Mouse (Mus musculus) kidney, adult 2 months (tissue): Measurements from ENCODE around the gene Npdc1. TPM values are rescaled to one million over a fixed set of nuclear protein-coding genes. Genes with fewer than 3 reads are reported as not detected.
A peak's percentile ranks its signal among the peaks of the same experiment; 100 is the strongest.

ENCODE experiments used
- DNase-seq: peaks from one replicate; pipeline ENCODE4 v3.0.0; 2021
- H3K27ac ChIP-seq: fragments of 200-500 bp; 2 replicates; pipeline ENCODE4 v1.5.1; 2012; ENCODE audit warnings: low read depth, low read length, control low read depth, inconsistent platforms; ENCODE audit not compliant: insufficient read depth
- H3K27me3 ChIP-seq: fragments of 200-500 bp; replicated peaks from 2 replicates; pipeline ENCODE4 v1.6.1; 2012; ENCODE audit warnings: mild to moderate bottlenecking, moderate library complexity, low read length, inconsistent platforms; ENCODE audit not compliant: control insufficient read depth, insufficient read depth
- H3K36me3 ChIP-seq: fragments of 200-500 bp; 2 replicates; pipeline ENCODE4 v1.6.1; 2012; ENCODE audit warnings: mild to moderate bottlenecking, moderate library complexity, low read length, inconsistent platforms; ENCODE audit not compliant: control insufficient read depth, insufficient read depth
- H3K4me1 ChIP-seq: fragments of 200-500 bp; 2 replicates; pipeline ENCODE4 v1.6.1; 2011; ENCODE audit warnings: low read length; ENCODE audit not compliant: control insufficient read depth, insufficient read depth
- H3K4me3 ChIP-seq: fragments of 200-500 bp; 2 replicates; pipeline ENCODE4 v1.5.1; 2011; ENCODE audit warnings: mild to moderate bottlenecking, low read depth, low read length, control low read depth; ENCODE audit not compliant: insufficient read depth
- CTCF ChIP-seq: fragments of 200-500 bp; conservative IDR thresholded peaks from 2 replicates; pipeline ENCODE4 v1.5.1; 2011; ENCODE audit warnings: low read depth, mild to moderate bottlenecking, control low read depth, low read length, moderate library complexity, mixed read lengths; ENCODE audit not compliant: insufficient read depth, insufficient read length
- POLR2A ChIP-seq: fragments of 200-500 bp; IDR thresholded peaks from one replicate; pipeline ENCODE4 v1.6.1; 2011; ENCODE audit warnings: low read depth, low read length, control low read depth
- WGBS: fragments of 180-500 bp; shearing (Covaris S2); methylation state at CpG from one replicate; pipeline ENCODE4 v1.1.7; 2018; 5-methylcytosine and 5-hydroxymethylcytosine counted together
- polyA plus RNA-seq: library from polyadenylated mRNA; depleted of rRNA; stranded (reverse); fragments of >200 nt; gene quantifications from 2 replicates; pipeline ENCODE4 v1.2.3, GENCODE M21; 2012; rRNA removed

The Npdc1 gene
- polyA plus RNA-seq, 1 experiment: 73.7 TPM

GRCm38 (mm10) chr2:25441067-25441466, 41.9 kb downstream of the Npdc1 start:
- Histone ChIP-seq H3K4me1 (no peaks in the 10 kb centered on the region), H3K4me3 (no peak overlapping the region), H3K27ac (no peak overlapping the region), H3K36me3 (no peaks in the 10 kb centered on the region), H3K27me3 (no peaks in the 10 kb centered on the region)
- 84% methylated on average over 20 of the region's 20 CpGs for WGBS
- DNase-seq: no peak
- no peak for TF ChIP-seq POLR2A
- no peak for TF ChIP-seq CTCF

GRCm38 (mm10) chr2:25442682-25443081, 43.5 kb downstream of the Npdc1 start:
- no peak overlapping the region for H3K4me3 ChIP-seq
- DNase-seq: no peak
- H3K27ac ChIP-seq: no peak overlapping the region
- H3K27me3 ChIP-seq: no peaks in the 10 kb centered on the region
- TF ChIP-seq CTCF (no peak), POLR2A (no peak)
- 88% methylated on average over 14 of the region's 14 CpGs for WGBS
- H3K4me1 ChIP-seq: no peaks in the 10 kb centered on the region
- H3K36me3 ChIP-seq: no peaks in the 10 kb centered on the region

GRCm38 (mm10) chr2:25450853-25451647, 51.9 kb downstream of the Npdc1 start:
- peak; percentile 66 for DNase-seq
- Histone ChIP-seq H3K4me1 (no peaks in the 10 kb centered on the region), H3K4me3 (no peak overlapping the region), H3K27ac (no peak overlapping the region), H3K36me3 (no peaks in the 10 kb centered on the region), H3K27me3 (no peaks in the 10 kb centered on the region)
- no peak for TF ChIP-seq POLR2A
- TF ChIP-seq CTCF: no peak
- 68% methylated on average over 8 of the region's 8 CpGs for WGBS

GRCm38 (mm10) chr2:25452951-25453350, 53.8 kb downstream of the Npdc1 start:
- no peaks in the 10 kb centered on the region for H3K27me3 ChIP-seq
- no peak for TF ChIP-seq CTCF
- no peak for TF ChIP-seq POLR2A
- DNase-seq: no peak
- H3K4me1 ChIP-seq: no peaks in the 10 kb centered on the region
- WGBS: 64% methylated on average over 1 of the region's 1 CpGs
- no peak overlapping the region for H3K27ac ChIP-seq
- no peak overlapping the region for H3K4me3 ChIP-seq
- no peaks in the 10 kb centered on the region for H3K36me3 ChIP-seq

GRCm38 (mm10) chr2:25456205-25456953, 57.2 kb downstream of the Npdc1 start, which contains the start of gene Clic3:
Clic3 (plus strand) TSS chr2:25456838.
- TF ChIP-seq CTCF (no peak), POLR2A (no peak)
- DNase-seq: no peak
- WGBS: 60% methylated on average over 14 of the region's 14 CpGs

GRCm38 (mm10) chr2:25457022-25457896, 58.1 kb downstream of the Npdc1 start:
- Histone ChIP-seq H3K27ac (no peak overlapping the region), H3K4me3 (no peak overlapping the region), H3K4me1 (peaks cover 11% of the 10 kb centered on the region), H3K27me3 (no peaks in the 10 kb centered on the region), H3K36me3 (no peaks in the 10 kb centered on the region)
- no peak for DNase-seq
- TF ChIP-seq CTCF (no peak), POLR2A (no peak)
- 91% methylated on average over 9 of the region's 9 CpGs for WGBS

More at GRCm38 (mm10) chr2:25456205-25456953, 57.2 kb downstream of the Npdc1 start, which contains the start of gene Clic3:
- H3K27ac ChIP-seq: no peak within 1 kb of the TSS
- no peaks in the 10 kb centered on the region for H3K36me3 ChIP-seq
- peaks cover 9% of the 10 kb centered on the region for H3K4me1 ChIP-seq
- no peaks in the 10 kb centered on the region for H3K27me3 ChIP-seq
- H3K4me3 ChIP-seq: no peak within 1 kb of the TSS

- Histone ChIP-seq H3K4me3 (no peak overlapping the region), H3K27ac (no peak overlapping the region), H3K4me1 (peaks cover 11% of the 10 kb centered on the region), H3K27me3 (no peaks in the 10 kb centered on the region), H3K36me3 (no peaks in the 10 kb centered on the region)
- WGBS: 75% methylated on average over 5 of the region's 5 CpGs
- TF ChIP-seq POLR2A: no peak
- TF ChIP-seq CTCF: no peak
- peak; percentile 17 for DNase-seq
These were observed 59.8 kb downstream of the Npdc1 start for GRCm38 (mm10) chr2:25458911-25459310.

Other genes starting within 250 kb of the Npdc1 start
- 5.7 and 7.8 TPM in 2 replicates for gene Nrarp, start 218.6 kb upstream of the Npdc1 start, polyA plus RNA-seq
- gene Tor4a, start 202.5 kb upstream of the Npdc1 start, polyA plus RNA-seq: 21.8 and 26.9 TPM in 2 replicates
- gene Nelfb, start 187.9 kb upstream of the Npdc1 start, polyA plus RNA-seq: 62.6 and 70.5 TPM in 2 replicates
- gene Stpg3, start 184.7 kb upstream of the Npdc1 start, polyA plus RNA-seq: 0.42 and 0.68 TPM in 2 replicates
- 0.55 and 0.58 TPM in 2 replicates for gene Fam166a, start 180.6 kb upstream of the Npdc1 start, polyA plus RNA-seq
- gene Tubb4b, start 174.6 kb upstream of the Npdc1 start, polyA plus RNA-seq: 313 and 314 TPM in 2 replicates
- gene Slc34a3, start 165.0 kb upstream of the Npdc1 start, polyA plus RNA-seq: 240 and 299 TPM in 2 replicates
- 0.06 and 0.12 TPM in 2 replicates for gene Rnf224, start 162.6 kb upstream of the Npdc1 start, polyA plus RNA-seq
- gene Rnf208, start 157.1 kb upstream of the Npdc1 start, polyA plus RNA-seq: 49.1 and 57.9 TPM in 2 replicates
- gene Cysrt1, start 156.9 kb upstream of the Npdc1 start, polyA plus RNA-seq: 0.66 and 1.2 TPM in 2 replicates
- gene AL732309.1, start 152.5 kb upstream of the Npdc1 start, polyA plus RNA-seq: 13.0 and 15.2 TPM in 2 replicates
- 48.9 and 50.7 TPM in 2 replicates for gene Tmem203, start 143.9 kb upstream of the Npdc1 start, polyA plus RNA-seq
- gene Tprn, start 136.7 kb upstream of the Npdc1 start, polyA plus RNA-seq: 81.0 and 85.4 TPM in 2 replicates
- gene Ssna1, start 126.9 kb upstream of the Npdc1 start, polyA plus RNA-seq: 46.2 and 48.8 TPM in 2 replicates
- gene Anapc2, start 126.9 kb upstream of the Npdc1 start, polyA plus RNA-seq: 82.6 and 92.3 TPM in 2 replicates
- not detected in 2 replicates for gene Tmem210, start 111.2 kb upstream of the Npdc1 start, polyA plus RNA-seq
- 2.7 and 3.0 TPM in 2 replicates for gene Lrrc26, start 109.4 kb upstream of the Npdc1 start, polyA plus RNA-seq
- gene Grin1, start 80.2 kb upstream of the Npdc1 start, polyA plus RNA-seq: 0.34 and 0.41 TPM in 2 replicates
- gene Man1b1, start 67.0 kb upstream of the Npdc1 start, polyA plus RNA-seq: 16.6 and 19.6 TPM in 2 replicates
- gene Dpp7, start 43.0 kb upstream of the Npdc1 start, polyA plus RNA-seq: 167 and 171 TPM in 2 replicates
- 125 and 133 TPM in 2 replicates for gene Uap1l1, start 33.7 kb upstream of the Npdc1 start, polyA plus RNA-seq
- 0.20 and 0.34 TPM in 2 replicates for gene Sapcd2, start 27.0 kb upstream of the Npdc1 start, polyA plus RNA-seq
- gene Entpd2, start 3.5 kb upstream of the Npdc1 start, polyA plus RNA-seq: 18.8 and 23.8 TPM in 2 replicates
- gene Fut7, start 23.9 kb downstream of the Npdc1 start, polyA plus RNA-seq: 0.19 and 0.80 TPM in 2 replicates
- gene Abca2, start 29.4 kb downstream of the Npdc1 start, polyA plus RNA-seq: 51.0 and 64.0 TPM in 2 replicates
- gene Clic3, start 57.5 kb downstream of the Npdc1 start, polyA plus RNA-seq: 104 and 130 TPM in 2 replicates
- 49.0 and 53.2 TPM in 2 replicates for gene Paxx, start 61.7 kb downstream of the Npdc1 start, polyA plus RNA-seq
- gene Ptgds, start 70.7 kb downstream of the Npdc1 start, polyA plus RNA-seq: 47.2 and 51.6 TPM in 2 replicates
- 0.18 TPM in 1 of 2 replicates, not detected in the other for gene Lcn12, start 94.6 kb downstream of the Npdc1 start, polyA plus RNA-seq
- 39.6 and 48.4 TPM in 2 replicates for gene Fbxw5, start 101.4 kb downstream of the Npdc1 start, polyA plus RNA-seq
- 20.6 and 22.0 TPM in 2 replicates for gene C8g, start 102.4 kb downstream of the Npdc1 start, polyA plus RNA-seq
- 14.8 and 15.3 TPM in 2 replicates for gene Traf2, start 147.6 kb downstream of the Npdc1 start, polyA plus RNA-seq
- gene Edf1, start 158.5 kb downstream of the Npdc1 start, polyA plus RNA-seq: 195 and 198 TPM in 2 replicates
- 1.3 and 2.3 TPM in 2 replicates for gene Mamdc4, start 175.5 kb downstream of the Npdc1 start, polyA plus RNA-seq
- 74.9 and 92.3 TPM in 2 replicates for gene Phpt1, start 175.9 kb downstream of the Npdc1 start, polyA plus RNA-seq
- 0.36 and 0.62 TPM in 2 replicates for gene Ajm1, start 182.4 kb downstream of the Npdc1 start, polyA plus RNA-seq
- gene Rabl6, start 209.2 kb downstream of the Npdc1 start, polyA plus RNA-seq: 53.8 and 58.9 TPM in 2 replicates
- gene Ccdc183, start 218.3 kb downstream of the Npdc1 start, polyA plus RNA-seq: 0.03 TPM in 1 of 2 replicates, not detected in the other
- 37.7 and 43.2 TPM in 2 replicates for gene Tmem141, start 222.7 kb downstream of the Npdc1 start, polyA plus RNA-seq
- gene Fcna, start 228.7 kb downstream of the Npdc1 start, polyA plus RNA-seq: 1.7 and 3.4 TPM in 2 replicates